Mouse (Mus musculus) embryonic facial prominence, embryonic 12.5 days (tissue): ENCODE data around the gene Slc30a9. TPM values are rescaled to one million over a fixed set of nuclear protein-coding genes. Genes with fewer than 3 reads are reported as not detected.

Experiments
- ATAC-seq: fragments of 200-750 bp; cut with Nextera tagmentation; 2 replicates; pipeline ENCODE4 v1.8.0; 2017; ENCODE audit not compliant: insufficient number of reproducible peaks, insufficient read depth, low FRiP score, low TSS enrichment
- H3K27ac ChIP-seq: fragments of 300-500 bp; sonication (generic); 2 replicates; pipeline ENCODE4 v1.5.1; 2016; ENCODE audit warnings: mild to moderate bottlenecking
- H3K27me3 ChIP-seq: fragments of 300-500 bp; sonication (generic); 2 replicates; pipeline ENCODE4 v1.6.1; 2016; ENCODE audit warnings: mild to moderate bottlenecking, moderate library complexity
- H3K36me3 ChIP-seq: fragments of 300-500 bp; sonication (generic); 2 replicates; pipeline ENCODE4 v1.6.1; 2016; ENCODE audit warnings: mild to moderate bottlenecking
- H3K4me1 ChIP-seq: fragments of 300-500 bp; sonication (generic); 2 replicates; pipeline ENCODE4 v1.6.1; 2016
- H3K4me2 ChIP-seq: fragments of 300-500 bp; sonication (generic); replicated peaks from 2 replicates; pipeline ENCODE4 v1.6.1; 2016; ENCODE audit warnings: mild to moderate bottlenecking, moderate library complexity
- H3K4me3 ChIP-seq: fragments of 300-500 bp; sonication (generic); 2 replicates; pipeline ENCODE4 v1.5.1; 2016; ENCODE audit warnings: mild to moderate bottlenecking
- H3K9ac ChIP-seq: fragments of 300-500 bp; sonication (generic); 2 replicates; pipeline ENCODE4 v1.6.1; 2016; ENCODE audit warnings: mild to moderate bottlenecking, moderate library complexity
- H3K9me3 ChIP-seq: fragments of 300-500 bp; sonication (generic); 2 replicates; pipeline ENCODE4 v1.6.1; 2016; ENCODE audit warnings: mild to moderate bottlenecking, moderate library complexity
- WGBS: fragments of 180-500 bp; shearing (Covaris S2); methylation state at CpG from one replicate; pipeline ENCODE4 v1.1.7; 2016; 5-methylcytosine and 5-hydroxymethylcytosine counted together
- polyA plus RNA-seq: library from polyadenylated mRNA; unstranded; fragments of >200 nt; fragmentation: Nextera tagmentation; extraction: Ambion mirVana; gene quantifications from 2 replicates; pipeline ENCODE4 v1.2.1, GENCODE M21; 2016

Slc30a9 gene
- polyA plus RNA-seq, 1 experiment from 2014 or later, result 109 TPM

DNA sequence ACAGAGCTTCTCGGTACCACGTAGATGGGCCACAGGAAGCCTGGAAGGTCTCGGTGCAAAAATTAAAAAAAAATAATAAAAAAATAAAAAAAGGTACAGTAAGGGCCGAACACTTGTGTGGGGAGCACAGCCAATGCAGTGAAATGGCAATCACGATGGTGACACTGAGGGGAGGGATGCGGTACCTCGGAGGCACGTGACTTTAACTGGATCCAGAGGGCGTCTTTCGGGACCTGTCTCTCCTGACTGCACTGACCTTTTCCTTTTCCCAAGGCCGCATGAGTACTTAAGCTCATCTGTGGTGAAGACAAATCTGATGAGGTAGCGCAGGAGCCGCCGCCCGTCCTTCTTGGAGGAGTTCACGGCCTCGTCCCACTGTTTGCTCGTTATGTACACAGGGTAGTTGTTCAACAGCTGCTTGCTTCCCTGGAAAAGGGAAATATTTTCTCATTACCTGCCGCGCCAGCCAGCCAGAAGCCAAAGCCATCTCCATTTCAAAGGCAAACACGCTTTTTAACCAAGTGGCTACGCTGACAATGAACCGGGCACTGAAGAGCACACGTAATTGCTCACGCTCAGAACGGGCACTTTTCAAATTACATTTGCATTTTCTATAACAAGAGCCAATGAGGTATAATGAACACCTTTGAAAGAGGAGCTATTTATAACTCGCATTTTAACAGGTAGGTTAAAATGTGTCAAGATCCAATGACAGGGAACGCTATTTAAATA, 93.3 kb downstream of the Slc30a9 start:
- 81% methylated on average over 28 of the region's 28 CpGs for WGBS
- Histone ChIP-seq H3K4me2 (no peak overlapping the region), H3K9me3 (no peaks in the 10 kb centered on the region), H3K27ac (no peak overlapping the region), H3K36me3 (no peaks in the 10 kb centered on the region), H3K27me3 (no peaks in the 10 kb centered on the region), H3K9ac (no peak overlapping the region), H3K4me1 (no peaks in the 10 kb centered on the region), H3K4me3 (no peak overlapping the region)
- no peak for ATAC-seq

DNA sequence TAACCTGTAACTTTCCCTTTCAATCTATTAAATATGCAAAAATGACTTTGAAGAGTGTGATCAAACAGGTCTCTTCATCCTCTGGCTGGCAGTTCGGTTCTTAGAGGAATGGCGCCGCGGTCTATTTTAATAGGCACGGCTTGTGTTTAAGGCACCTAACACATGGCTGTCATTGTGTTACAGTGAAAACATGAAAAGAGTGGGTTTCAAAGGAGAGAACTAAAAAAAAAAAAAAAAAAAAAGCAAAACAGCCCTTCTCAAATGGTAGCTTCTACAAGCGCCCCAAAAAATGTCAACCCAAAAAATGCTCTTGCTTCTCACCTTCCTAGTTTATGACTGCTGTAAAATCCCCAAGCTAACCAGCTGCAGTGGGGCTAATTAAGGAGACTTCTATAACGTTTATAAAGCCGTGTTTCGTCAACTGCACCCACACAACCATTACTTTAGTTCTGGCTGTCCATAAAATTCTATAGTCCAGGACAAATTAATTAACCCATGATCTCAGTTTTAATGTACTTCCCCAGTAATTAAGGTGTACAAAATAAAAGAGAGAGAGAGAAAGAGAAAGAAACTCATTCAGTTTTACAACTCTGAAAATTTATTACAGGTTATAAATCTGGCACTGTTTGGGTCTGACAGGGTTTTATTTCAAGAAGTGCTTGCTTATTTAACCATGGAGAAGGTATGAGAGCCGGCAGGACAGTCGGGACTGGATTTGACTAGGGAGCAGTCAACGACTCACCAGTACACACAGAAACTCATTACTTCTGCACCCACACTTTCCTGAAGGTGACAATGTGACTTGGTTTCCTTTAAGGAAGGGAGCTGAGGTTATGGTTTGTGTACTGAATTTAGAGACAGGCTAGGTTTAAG, 94.1 kb downstream of the Slc30a9 start:
- 81% methylated on average over 12 of the region's 12 CpGs for WGBS
- Histone ChIP-seq H3K4me3 (no peak overlapping the region), H3K27me3 (no peaks in the 10 kb centered on the region), H3K4me1 (no peaks in the 10 kb centered on the region), H3K4me2 (no peak overlapping the region), H3K27ac (no peak overlapping the region), H3K9me3 (no peaks in the 10 kb centered on the region), H3K36me3 (no peaks in the 10 kb centered on the region), H3K9ac (no peak overlapping the region)
- ATAC-seq, result no peak

DNA sequence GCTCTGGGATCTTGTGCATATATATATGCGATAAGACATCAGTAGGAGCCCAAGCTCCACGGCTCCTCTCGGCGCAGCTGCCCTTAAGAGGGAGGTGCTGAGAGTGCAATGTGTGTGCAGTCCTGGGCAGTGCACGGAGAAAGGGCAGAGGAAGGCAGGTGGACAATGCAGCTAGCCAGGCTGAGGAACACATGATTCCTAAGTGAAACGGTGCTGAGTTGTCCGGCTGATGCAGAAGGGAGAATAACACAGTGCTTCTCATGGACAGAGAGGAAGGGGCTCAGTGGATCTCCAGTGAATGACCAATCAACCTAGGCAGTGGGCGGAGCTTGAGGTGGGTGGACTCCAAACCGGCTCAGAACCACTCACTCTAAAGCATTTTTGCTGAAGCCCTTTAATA, 94.9 kb downstream of the Slc30a9 start:
- no peaks in the 10 kb centered on the region for H3K4me1 ChIP-seq
- H3K27ac ChIP-seq, result no peak overlapping the region
- H3K36me3 ChIP-seq, result no peaks in the 10 kb centered on the region
- 73% methylated on average over 9 of the region's 9 CpGs for WGBS
- H3K27me3 ChIP-seq, result no peaks in the 10 kb centered on the region
- ATAC-seq, result no peak
- no peaks in the 10 kb centered on the region for H3K9me3 ChIP-seq
- H3K9ac ChIP-seq, result no peak overlapping the region
- H3K4me3 ChIP-seq, result no peak overlapping the region
- no peak overlapping the region for H3K4me2 ChIP-seq

DNA sequence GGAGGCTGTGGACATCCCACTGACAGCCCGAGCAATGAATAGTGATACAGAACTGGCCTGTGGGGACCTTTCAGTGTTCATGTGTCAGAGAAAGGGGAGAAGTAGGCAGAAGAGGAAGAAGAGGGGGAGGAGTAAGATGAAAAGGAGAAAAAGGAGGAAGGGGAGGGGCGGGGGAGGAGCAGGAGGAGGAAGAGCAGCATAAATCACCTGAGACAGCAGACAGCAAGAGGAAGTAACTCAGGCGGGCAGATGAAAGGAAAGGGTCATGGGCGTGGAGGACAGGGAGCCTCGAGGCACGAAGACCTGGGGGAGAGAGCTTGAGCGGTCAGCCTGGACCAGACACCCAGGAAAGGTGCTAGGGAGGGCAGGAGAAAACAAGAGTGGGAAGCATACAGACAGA, 97.6 kb downstream of the Slc30a9 start:
- Histone ChIP-seq H3K4me3 (no peak overlapping the region), H3K4me1 (no peaks in the 10 kb centered on the region), H3K4me2 (no peak overlapping the region), H3K9me3 (no peaks in the 10 kb centered on the region), H3K27ac (no peak overlapping the region), H3K36me3 (no peaks in the 10 kb centered on the region), H3K9ac (no peak overlapping the region), H3K27me3 (no peaks in the 10 kb centered on the region)
- no peak for ATAC-seq
- 73% methylated on average over 7 of the region's 7 CpGs for WGBS

DNA sequence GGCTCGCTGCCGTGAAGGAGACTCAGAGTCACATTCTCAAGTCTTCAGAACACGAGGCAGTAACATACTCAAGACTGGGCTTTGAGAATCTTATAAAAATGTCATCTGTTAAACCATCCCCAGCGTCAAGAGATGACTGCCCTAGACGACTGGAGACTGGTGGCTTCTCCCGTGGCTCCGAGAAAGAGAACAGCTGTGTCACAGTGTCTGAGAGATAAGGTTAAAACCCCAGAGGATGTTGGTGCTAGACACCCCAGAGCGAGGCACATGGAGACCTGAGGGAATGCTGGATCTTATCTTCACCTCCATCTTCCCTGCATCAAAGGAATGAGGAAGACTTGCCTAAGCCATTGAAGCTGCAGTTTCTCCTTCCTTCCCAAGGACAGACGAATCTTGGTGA, 98.2 kb downstream of the Slc30a9 start:
- no peak overlapping the region for H3K9ac ChIP-seq
- no peaks in the 10 kb centered on the region for H3K9me3 ChIP-seq
- ATAC-seq, result no peak
- H3K36me3 ChIP-seq, result no peaks in the 10 kb centered on the region
- H3K27ac ChIP-seq, result no peak overlapping the region
- no peak overlapping the region for H3K4me3 ChIP-seq
- H3K4me1 ChIP-seq, result no peaks in the 10 kb centered on the region
- H3K4me2 ChIP-seq, result no peak overlapping the region
- H3K27me3 ChIP-seq, result no peaks in the 10 kb centered on the region
- 82% methylated on average over 9 of the region's 9 CpGs for WGBS

Other genes with a start within 250 kb of the Slc30a9 start
- 1.1 and 2.8 TPM in 2 replicates for gene Phox2b, start 207.7 kb upstream of the Slc30a9 start, polyA plus RNA-seq
- gene Tmem33, start 46.4 kb upstream of the Slc30a9 start, polyA plus RNA-seq, result 81.0 and 81.7 TPM in 2 replicates
- 4.5 TPM in 2 replicates for gene Bend4, start 121.4 kb downstream of the Slc30a9 start, polyA plus RNA-seq